Mouse (Mus musculus): ENCODE measurements around the gene Sprr2b. TPM values are rescaled to one million over a fixed set of nuclear protein-coding genes. Genes with fewer than 3 reads are reported as not detected.
"Not testable (repeated sequence)": the region's sequence is repeated elsewhere in the genome, so short reads cannot be mapped to it uniquely, and the experiment has no call there.

The Sprr2b gene
- total RNA-seq (2021): not detected
- long read RNA-seq, experiment 1: 0 reads
- long read RNA-seq, experiment 2: 0 reads

DNA sequence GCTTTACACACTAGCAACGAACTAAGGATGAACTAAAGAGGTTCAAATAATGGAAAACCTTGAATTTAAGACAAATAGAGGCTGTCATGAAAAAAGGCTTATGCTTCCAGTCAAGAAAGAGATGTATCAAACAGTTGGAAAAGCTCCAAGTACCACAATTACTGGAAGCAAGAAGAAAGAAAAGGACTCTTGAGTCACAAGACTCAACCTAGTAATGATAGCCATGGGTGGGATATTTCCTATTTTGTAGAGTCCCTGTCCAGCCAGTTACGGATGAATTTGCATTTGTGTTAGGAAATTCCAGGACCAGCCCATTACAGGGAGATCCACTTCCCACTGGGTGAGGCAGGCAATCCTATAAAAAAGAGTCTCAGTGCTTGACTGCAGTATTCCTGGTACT is at the start of gene Sprr2b:
TSS of gene Sprr2b (plus strand) at position 301 of the 400 bp plus-strand sequence.
- DNase-seq (ENCODE audit: low spot score in 2 of 2): no peak

DNA sequence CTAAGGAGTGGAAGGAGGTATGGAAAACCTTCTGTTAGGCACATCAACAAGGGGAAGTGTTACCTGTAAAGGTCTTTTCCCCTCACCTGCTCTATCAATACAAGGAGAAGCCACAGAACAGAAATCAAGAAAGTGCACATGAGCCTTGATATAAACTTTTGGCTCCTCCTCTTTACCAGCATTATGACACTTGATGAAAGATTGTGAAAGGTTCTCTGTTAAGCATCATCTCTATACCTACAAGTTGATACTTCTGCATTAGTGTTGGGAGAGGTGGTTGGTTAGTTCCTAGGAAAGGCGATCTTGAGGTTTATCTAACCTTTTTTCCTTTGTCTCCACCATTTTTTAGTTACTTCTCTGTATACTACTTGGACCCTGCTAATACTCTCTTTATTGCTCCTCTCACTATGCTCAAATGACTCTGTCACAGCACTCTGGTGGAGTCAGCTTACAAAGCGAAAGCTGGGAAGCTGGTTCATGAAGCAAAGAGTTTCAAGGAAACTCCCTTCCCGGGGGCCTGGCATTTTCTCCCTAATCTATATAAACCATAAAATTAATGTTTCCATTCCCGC is 44.9 kb upstream of the Sprr2b start:
- not testable (repeated sequence) for DNase-seq (ENCODE audit: low spot score in 2 of 2)

DNA sequence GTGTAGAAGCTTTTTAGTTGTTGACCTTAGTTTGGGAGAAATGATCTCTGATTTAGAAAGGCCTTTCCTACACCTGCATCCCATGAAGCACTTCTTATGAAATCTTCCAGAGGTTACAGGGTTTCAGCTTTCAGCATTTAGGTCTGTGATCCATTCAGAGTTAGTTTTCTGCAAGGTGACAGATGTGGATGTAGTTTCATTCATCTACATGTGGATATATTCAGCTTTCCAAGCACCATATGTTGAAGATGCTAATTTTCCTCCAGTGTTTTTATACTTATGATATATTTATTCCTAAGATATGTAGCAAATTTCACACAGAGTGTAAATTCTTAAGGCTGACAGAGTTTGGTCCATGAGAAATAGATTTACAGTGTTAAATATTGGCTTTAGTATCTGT is 42.9 kb upstream of the Sprr2b start:
- not testable (repeated sequence) for DNase-seq (ENCODE audit: low spot score in 2 of 2)

DNA sequence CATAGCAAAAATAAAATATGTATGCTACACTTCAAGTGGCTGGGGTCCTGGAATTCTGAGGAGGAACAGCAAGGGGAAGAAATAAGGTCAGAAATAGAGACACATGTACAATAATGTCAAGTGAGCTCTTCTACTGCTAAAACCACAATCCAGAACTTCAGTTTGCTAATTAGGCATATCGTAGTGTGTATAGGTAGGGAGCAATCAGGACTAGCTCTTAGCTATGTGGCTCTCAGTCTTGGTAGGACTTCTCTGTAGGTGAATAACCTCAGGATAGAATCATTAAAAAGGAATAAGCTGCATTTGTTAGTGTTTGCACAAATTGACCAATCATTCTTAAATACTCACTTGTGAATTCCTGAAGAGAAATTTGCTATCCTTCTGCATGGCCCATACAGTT is 42.4 kb upstream of the Sprr2b start:
- DNase-seq (ENCODE audit: low spot score in 2 of 2): not testable (repeated sequence)

DNA sequence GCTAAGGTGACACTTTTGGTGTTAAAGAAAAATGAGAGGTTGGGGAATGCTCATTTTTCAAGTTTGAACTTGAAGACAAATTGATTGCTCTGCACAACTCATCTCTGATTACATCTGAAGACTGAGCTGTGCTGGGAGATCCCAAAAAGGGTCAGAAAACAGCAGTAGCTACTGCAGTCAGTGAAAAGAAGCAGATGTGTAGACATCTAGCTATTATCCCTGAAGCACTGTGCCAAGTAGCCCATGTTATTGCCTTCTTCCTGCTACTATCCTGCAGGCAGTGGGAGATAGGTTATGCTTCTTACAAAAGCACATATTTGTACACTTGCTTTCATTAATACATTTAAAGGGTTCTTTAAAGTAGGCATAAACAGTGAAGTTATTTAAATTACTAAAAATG is 36.8 kb upstream of the Sprr2b start:
- not testable (repeated sequence) for DNase-seq (ENCODE audit: low spot score in 2 of 2)

DNA sequence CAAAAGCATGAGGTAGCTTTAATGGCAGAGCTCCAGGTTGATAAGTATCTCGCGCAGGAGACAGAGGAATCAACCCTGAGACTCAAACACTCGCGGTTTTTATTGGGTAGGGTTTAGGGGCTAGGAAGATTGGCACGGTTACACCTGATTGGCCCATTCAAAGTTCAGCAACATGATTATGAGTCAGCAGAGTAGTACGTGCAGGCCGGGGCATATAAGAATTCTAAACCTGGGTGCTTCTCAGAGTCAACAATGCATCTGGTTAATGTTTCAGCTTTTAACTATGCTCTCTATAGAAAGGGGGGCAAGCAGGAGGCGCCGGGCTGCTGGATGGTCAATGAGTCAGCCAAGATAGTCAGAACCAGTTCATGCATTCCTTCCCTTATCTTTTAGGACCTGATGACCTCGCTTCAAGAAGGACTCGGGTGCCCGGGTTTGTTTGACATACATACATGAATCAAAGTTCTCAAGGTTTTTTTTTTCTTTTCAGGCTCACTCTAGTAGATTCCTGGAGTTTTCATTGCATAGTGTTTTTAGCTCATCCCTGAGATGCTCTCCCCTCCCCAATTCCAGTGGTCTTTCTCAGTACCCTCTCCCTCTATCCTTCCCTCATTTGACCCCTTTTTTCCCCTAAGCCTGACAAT is 35.3 kb upstream of the Sprr2b start:
- not testable (repeated sequence) for DNase-seq (ENCODE audit: low spot score in 2 of 2)

DNA sequence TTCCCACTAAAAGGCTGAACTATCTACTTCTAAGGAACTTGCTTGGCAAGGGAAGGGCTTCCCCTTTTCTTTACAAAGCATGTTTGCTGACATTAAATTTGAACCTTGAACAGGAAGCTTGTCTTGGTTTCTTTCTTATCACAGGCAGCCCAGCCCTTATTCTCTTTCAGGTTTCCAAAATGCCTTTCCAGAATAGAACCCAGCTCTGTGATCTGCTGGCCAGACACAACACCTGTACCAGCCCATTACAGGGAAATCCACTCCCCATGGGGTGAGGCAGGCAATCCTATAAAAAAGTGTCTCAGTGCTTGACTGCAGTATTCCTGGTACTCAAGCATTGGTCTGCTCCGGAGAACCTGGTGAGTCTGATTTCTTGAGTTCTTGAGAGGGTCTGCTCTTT is 31.3 kb upstream of the Sprr2b start, which contains the start of gene Sprr2a3:
TSS of gene Sprr2a3 (plus strand) at position 317 of the 400 bp plus-strand sequence.
- not testable (repeated sequence) for DNase-seq (ENCODE audit: low spot score in 2 of 2)

DNA sequence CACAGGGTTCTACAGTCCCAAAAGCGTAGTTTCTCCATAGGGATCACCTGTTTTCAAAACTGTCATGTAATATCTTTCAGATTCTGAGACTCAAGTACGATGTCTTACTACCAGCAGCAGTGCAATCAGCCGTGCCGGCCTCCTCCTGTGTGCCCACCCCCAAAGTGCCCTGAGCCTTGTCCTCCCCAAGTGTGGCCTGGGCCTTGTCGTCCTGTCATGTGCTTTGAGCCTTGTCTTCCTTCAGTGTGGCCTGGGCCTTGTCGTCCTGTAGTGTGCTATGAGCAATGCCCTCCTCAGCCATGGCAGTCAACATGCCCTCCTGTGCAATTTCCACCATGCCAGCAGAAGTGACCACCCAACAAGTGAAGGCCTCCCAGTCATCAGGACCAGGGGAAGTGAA is 27.9 kb upstream of the Sprr2b start:
- not testable (repeated sequence) for DNase-seq (ENCODE audit: low spot score in 2 of 2)

DNA sequence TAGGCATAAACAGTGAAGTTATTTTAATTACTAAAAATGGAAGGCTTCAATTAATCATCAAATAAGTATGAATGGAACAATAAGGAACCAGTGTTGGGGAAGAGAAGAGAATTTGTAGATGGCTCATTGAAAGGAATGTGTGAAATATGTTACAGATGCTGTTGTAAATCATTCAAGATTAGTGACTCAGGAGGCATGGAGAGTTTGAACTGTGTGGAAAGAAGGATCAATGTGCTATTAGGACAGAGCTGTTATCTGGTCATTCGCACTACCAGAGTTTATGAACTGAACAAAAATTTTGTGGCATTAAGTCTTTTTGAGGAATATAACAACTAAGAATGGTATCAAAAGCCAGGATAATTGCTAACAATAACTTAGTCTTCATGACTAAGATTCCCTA is 9.0 kb upstream of the Sprr2b start:
- no peak for DNase-seq (ENCODE audit: low spot score in 2 of 2)

DNA sequence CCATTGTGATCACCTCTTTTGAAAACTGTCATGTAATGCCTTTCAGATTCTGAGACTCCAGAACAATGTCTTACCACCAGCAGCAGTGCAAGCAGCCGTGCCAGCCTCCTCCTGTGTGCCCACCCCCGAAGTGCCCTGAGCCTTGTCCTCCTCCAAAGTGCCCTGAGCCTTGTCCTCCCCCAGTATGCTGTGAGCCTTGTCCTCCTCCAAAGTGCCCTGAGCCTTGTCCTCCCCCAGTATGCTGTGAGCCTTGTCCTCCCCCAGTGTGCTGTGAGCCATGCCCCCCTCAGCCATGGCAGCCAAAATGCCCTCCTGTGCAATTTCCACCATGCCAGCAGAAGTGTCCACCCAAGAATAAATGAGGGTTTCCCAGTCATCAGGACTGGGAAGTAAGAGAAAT is 964 bp downstream of the Sprr2b start:
- no peak for DNase-seq (ENCODE audit: low spot score in 2 of 2)

DNA sequence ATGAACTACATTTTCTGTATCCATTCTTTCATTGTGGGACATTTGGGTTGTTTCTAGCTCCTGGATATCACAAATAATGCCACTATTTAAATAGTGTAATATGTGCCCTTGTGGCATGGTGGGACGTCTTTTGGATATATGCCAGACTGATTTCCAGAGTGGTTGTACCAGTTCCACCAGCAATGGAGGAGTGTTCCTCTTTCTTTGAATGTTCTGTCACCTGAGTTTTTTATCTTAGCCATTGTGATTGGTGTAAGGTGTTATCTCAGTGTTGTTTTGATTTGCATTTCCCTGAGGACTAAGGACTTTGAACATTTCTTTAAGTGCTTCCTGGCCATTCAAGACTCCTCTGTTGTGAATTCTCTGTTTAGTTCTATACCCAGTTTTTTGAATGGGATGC is 19.9 kb downstream of the Sprr2b start:
- DNase-seq (ENCODE audit: low spot score in 2 of 2): no peak

DNA sequence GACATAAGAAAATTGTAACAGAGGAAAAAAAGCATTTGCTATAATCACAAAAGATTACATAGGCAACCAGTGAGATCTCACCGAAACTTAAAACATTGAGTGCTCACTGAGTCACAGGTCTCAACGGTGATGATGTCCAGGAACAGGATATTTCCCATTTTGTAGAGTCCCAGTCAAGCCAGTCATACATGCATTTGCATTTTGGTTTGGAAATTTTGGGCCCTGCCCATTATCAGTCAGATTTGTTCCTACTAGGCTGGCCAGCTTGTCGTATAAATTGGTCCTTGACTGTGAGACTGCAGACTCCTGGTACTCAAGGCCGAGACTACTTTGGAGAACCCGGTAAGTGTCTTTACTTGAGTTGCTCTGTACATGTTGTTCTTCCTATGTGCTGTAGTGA is 22.4 kb downstream of the Sprr2b start, which contains the start of gene Sprr2d:
TSS of gene Sprr2d (plus strand) at position 301 of the 400 bp plus-strand sequence.
- no peak for DNase-seq (ENCODE audit: low spot score in 2 of 2)

DNA sequence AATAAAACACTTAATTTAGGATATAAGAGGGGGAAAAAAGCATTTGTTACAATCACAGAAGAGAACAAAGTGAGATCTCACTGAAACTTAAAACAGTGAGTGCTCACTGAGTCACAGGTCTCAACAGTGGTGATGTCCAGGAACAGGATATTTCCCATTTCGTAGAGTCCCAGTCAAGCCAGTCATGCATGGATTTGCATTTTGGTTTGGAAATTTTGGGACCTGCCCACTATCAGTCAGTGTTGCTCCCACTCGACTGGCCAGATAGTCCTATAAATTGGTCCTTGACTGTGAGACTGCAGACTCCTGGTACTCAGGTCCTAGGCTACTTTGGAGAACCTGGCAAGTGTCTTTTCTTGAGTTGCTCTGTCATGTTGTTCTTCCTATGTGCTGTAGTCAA is 35.4 kb downstream of the Sprr2b start, which contains the start of gene Sprr2e:
TSS of gene Sprr2e (plus strand) at position 301 of the 400 bp plus-strand sequence.
- no peak for DNase-seq (ENCODE audit: low spot score in 2 of 2)

DNA sequence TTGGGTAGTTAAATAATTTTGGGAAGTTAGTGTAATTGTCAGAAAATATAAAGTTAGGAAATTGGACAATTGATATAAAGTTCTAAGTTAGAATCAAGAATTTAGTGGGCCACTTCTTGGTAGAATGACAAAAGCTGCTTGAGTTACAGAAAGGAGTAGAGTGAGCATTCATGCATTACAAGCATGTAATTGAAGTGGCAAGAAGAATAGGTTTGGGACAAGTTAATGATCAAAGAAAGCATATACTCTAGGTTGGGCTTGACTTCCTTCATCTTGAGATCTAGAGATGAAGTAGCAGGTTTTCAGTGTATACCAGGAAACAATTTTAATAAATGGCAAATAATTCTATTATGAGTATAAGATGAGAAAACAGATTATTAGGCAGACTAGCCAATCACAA is 45.2 kb downstream of the Sprr2b start:
- DNase-seq (ENCODE audit: low spot score in 2 of 2): no peak

DNA sequence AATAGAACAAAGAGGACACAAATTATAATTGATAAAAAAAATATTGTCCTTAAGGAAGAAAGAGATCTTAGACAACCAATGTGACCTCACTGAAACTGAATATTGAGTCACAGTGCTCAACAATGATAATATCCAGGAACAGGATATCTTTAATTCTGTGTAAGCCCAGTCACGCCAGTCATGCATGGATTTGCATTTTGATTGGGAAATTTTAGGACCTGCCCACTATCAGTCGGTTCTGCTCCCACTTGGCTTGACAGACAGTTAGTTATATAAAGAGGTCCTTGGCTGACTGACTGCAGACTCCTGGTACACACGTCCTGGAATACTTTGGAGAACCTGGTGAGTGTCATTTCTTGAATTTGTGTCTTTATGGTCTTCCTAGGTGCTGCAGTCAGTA is 48.5 kb downstream of the Sprr2b start, which contains the start of gene Sprr2f:
TSS of gene Sprr2f (plus strand) at position 301 of the 400 bp plus-strand sequence.
- no peak for DNase-seq (ENCODE audit: low spot score in 2 of 2)

Other genes with a start within 250 kb of the Sprr2b start
- under 1 TPM; 0.22 to 0.28 TPM for gene Lor, start 233.5 kb upstream of the Sprr2b start, total RNA-seq (2021)
- not detected for gene Prr9, start 192.7 kb upstream of the Sprr2b start, total RNA-seq (2021)
- not detected for gene Lelp1, start 173.9 kb upstream of the Sprr2b start, total RNA-seq (2021)
- gene Sprr2a1, start 100.8 kb upstream of the Sprr2b start, total RNA-seq (2021): not detected
- not detected for gene Sprr2a2, start 100.7 kb upstream of the Sprr2b start, total RNA-seq (2021)
- gene Sprr2a3, start 31.2 kb upstream of the Sprr2b start, total RNA-seq (2021): not detected
- not detected for gene Sprr2d, start 22.5 kb downstream of the Sprr2b start, total RNA-seq (2021)
- gene Sprr2e, start 35.5 kb downstream of the Sprr2b start, total RNA-seq (2021): not detected
- gene Sprr2f, start 48.6 kb downstream of the Sprr2b start, total RNA-seq (2021): not detected
- not detected for gene Sprr2h, start 69.1 kb downstream of the Sprr2b start, total RNA-seq (2021)
- not detected for gene Sprr2i, start 91.4 kb downstream of the Sprr2b start, total RNA-seq (2021)
- gene Sprr2j-ps, start 101.5 kb downstream of the Sprr2b start, total RNA-seq (2021): not detected
- 10 to 100 TPM in 1 of 2 experiments, 1 to 10 TPM in 1; 9.3 to 12.2 TPM for gene Gm9774, start 112.8 kb downstream of the Sprr2b start, total RNA-seq (2021)
- not detected for gene Sprr2k, start 116.0 kb downstream of the Sprr2b start, total RNA-seq (2021)
- not detected for gene Sprr1b, start 122.2 kb downstream of the Sprr2b start, total RNA-seq (2021)
- gene Sprr3, start 142.1 kb downstream of the Sprr2b start, total RNA-seq (2021): not detected
- gene Sprr1a, start 169.3 kb downstream of the Sprr2b start, total RNA-seq (2021): under 1 TPM; 0.39 to 0.68 TPM
- not detected for gene Sprr4, start 183.9 kb downstream of the Sprr2b start, total RNA-seq (2021)
- gene 2310046K23Rik, start 217.9 kb downstream of the Sprr2b start, total RNA-seq (2021): not detected